Mouse (Mus musculus): ENCODE measurements at regions not wholly inside any gene's neighbourhood (a gene's known extent, or its start where the extent isn't known, plus 50 kb on each side); places are given as distances from the start of the nearest gene placed in this dataset.

- no peak for DNase-seq (ENCODE audit: low spot score)
Observed at GRCm38 (mm10) chr5:64651407-64651806, 151.8 kb upstream of the Klf3 start.

DNA sequence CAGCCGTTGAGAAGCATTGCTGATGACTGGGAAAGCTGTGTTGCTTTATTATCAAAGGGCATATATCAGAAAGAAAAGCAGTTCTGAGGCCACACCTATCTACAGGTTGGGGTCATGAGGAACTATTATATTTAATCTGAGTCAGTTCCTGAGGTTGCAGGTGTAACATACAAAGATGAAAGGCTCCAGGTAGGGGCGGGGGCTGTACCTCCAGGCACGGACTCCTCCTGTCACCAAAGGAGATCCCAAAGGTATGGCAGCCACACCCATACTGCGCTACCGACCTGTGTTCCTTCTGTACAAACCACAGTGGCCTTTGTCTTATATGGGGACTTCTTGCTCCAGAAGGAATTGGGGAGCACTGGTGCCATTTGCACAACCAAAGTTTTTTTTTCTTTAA is 149.4 kb upstream of the Klf3 start:
- DNase-seq (ENCODE audit: low spot score): no peak

DNA sequence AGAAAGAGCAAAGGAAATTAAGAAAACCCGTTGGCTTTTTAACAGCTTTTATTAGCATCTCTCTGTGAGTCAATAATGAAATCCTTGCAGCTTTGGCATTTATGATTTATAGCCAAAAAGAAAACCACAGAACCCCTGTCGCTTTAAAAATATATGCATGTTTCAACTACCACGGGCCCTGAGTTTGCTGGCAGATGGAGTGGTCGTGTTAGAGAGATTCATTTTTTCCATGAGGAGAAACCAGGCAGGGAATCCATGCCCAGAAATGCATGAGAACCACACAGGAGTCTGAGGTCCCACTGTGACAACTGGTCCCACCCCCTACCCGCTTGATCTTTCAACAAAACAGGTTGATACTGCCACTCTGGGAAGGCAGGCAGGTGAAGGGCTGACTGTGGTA is 147.9 kb upstream of the Klf3 start:
- DNase-seq (ENCODE audit: low spot score): no peak

- no peak for DNase-seq (ENCODE audit: low spot score)
Observed at GRCm38 (mm10) chr5:64661959-64662358, 141.2 kb upstream of the Klf3 start.

GRCm38 (mm10) chr5:64662476-64662875 is 140.7 kb upstream of the Klf3 start:
- DNase-seq (ENCODE audit: low spot score): no peak

GRCm38 (mm10) chr5:64663766-64664165 is 139.4 kb upstream of the Klf3 start:
- no peak for DNase-seq (ENCODE audit: low spot score)

GRCm38 (mm10) chr5:64665064-64665463 is 138.1 kb upstream of the Klf3 start:
- no peak for DNase-seq (ENCODE audit: low spot score)

DNA sequence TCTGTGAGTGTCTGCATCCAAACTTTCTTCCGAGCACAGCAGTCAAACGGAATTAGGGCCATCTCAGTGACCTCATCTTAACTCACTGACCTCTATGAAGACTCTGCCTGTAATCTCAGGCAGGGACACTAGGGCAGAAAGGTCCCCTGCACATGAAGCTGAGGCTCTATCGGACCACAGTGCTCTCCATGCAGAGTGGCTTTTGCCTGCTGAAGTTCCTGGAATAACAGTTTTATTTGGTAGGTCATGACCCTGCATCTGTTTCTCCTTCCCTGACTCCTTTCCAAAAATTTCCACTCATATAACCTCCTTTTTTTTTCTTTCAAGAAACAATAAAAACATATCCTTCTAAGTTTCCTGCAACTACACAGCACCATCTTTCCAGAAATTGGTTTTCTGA is 136.9 kb upstream of the Klf3 start:
- DNase-seq (ENCODE audit: low spot score): no peak

DNA sequence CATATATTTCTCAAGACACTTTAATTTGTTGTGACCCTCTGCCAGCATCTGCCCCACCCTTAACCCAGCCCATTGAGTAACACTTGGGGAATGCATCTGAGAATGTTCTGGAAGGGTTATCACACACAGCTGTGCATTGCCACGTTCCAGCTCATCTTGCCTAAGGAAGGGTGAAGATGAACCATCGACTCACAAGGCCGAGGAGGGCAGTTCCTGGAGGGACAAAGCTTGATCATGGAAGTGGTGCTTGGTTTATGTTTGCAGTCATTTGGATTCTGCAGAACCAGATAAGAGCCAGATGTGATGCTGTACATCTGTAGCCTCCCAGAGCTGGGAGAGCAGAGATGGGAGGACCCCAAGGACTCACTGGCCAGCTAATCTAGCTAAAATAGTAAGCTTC is 136.1 kb upstream of the Klf3 start:
- DNase-seq (ENCODE audit: low spot score): no peak

- no peak for DNase-seq (ENCODE audit: low spot score)
Observed at GRCm38 (mm10) chr5:64673861-64674260, 129.3 kb upstream of the Klf3 start.

GRCm38 (mm10) chr5:64676214-64676945 is 126.8 kb upstream of the Klf3 start:
- no peak for DNase-seq (ENCODE audit: low spot score)

GRCm38 (mm10) chr5:64676946-64677588 is 126.1 kb upstream of the Klf3 start:
- no peak for DNase-seq (ENCODE audit: low spot score)

GRCm38 (mm10) chr5:64678706-64679105 is 124.5 kb upstream of the Klf3 start:
- DNase-seq (ENCODE audit: low spot score): no peak

DNA sequence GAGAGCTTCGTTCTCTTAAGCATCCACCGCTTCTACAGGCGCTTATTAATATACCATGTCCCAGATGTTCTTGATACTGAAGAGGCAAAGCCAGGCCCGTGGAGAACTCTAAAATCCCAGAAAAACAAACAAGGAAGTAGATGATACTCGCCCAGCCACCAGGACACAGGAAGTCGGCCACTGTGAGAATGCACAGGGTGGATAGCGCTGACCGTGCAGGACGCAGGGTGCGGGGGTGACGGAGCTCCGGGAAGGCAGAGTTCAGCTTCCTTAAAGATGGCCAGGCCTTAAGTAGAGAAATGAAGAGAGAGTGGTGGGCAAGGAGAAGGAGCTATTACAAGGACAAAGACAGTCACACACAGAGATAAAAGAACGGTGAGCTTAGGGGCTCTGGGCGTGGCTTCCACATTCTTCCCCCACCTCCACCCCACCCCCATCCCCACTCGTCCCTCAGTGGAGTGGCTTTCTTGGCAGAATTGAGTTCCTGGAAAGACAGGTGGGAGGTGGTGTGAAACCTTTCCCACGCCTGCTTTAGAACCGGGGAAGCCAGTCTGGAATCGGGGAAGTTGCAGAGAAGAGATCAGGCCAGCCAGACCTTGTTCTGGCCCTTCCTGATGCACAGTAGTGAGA is 123.1 kb upstream of the Klf3 start:
- no peak for DNase-seq (ENCODE audit: low spot score)

DNA sequence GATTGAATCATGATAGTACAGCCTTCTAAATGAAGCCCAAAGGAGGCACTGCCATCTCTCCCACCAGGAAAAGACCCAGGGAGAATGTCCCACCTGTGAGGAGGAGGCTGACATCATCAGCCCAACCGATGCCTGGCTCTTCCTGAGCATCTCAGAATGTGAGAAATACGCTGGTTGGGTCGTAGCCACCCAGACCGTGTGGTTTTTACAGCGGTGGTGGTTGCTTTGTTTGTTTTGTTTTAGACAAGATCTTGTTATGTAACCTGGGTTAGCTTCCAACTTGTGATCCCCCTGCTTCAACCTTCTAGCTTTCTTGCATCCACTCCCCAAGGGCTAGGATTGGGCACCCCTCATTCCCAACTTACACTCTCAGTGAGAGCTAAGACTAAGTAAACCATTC is 122.0 kb upstream of the Klf3 start:
- DNase-seq (ENCODE audit: low spot score): no peak

GRCm38 (mm10) chr5:64682326-64682845 is 120.8 kb upstream of the Klf3 start:
- DNase-seq (ENCODE audit: low spot score): no peak

- DNase-seq (ENCODE audit: low spot score): no peak
Observed at GRCm38 (mm10) chr5:64683419-64683818, 119.8 kb upstream of the Klf3 start.

DNA sequence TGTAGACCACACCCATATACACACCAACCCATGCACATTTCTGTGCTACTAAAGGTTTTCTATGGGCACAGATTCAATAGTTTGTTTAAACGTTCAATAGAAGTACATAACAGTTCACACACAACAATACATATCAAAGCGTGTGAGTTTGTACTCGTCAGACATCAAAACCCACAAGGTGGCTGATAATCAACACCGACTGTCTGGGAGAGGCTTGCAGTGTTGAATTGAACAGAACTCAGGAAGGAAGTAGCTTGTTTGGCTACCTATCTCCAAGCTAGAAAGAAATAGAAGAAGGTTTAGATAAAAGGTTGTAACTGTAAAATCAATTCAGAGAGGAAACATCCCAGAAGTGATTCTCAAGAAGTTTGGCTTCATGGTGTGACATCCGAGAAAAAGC is 118.9 kb upstream of the Klf3 start:
- DNase-seq (ENCODE audit: low spot score): no peak

- DNase-seq (ENCODE audit: low spot score): no peak
Observed at GRCm38 (mm10) chr5:64690148-64690547, 113.0 kb upstream of the Klf3 start.

- DNase-seq (ENCODE audit: low spot score): no peak
Observed at GRCm38 (mm10) chr5:64691406-64692100, 111.6 kb upstream of the Klf3 start.

DNA sequence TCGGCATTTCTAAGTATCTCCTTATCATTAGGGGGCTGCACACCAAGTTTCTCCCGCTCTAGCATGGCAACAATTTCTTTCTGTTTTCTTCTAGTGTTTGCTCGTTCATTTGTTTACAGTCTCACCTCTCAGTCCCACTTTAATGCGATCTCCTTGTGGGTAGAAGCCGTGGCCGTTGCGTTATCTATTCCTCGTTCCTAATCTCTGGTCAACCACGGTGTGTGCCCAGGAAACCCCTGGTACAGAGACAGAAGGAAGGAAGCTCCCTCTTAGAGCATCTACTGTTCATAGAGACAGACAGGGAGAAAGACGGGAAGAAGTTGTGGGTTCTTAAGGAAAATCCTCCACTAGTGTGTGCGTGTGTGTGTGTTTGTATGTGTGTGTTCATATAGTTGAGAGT is 110.9 kb upstream of the Klf3 start:
- DNase-seq (ENCODE audit: low spot score): no peak

- no peak for DNase-seq (ENCODE audit: low spot score)
Observed at GRCm38 (mm10) chr5:64693616-64694015, 109.6 kb upstream of the Klf3 start.

DNA sequence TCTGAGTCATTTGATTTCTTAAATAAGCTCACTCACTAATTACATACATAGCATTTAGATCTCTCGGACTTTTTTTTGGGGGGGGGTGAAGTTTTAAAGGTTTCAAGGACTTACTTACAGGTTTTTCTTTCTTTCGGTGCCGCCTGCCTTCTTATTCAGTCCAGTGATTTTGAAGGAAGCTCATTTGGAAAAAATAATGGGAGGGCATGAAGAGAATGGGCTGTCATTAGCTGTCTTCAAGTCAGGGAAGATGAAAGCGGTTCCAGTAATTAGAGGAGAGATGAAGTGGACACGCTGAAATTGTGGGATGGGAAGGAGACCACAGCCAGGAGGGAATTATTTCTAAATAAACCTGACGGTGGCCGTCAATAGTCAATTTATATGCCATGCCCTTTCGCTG is 108.6 kb upstream of the Klf3 start:
- no peak for DNase-seq (ENCODE audit: low spot score)

Data from layer of hippocampus, adult 9-10 months (tissue).